ENCODE assay signal across 24 mouse cellular contexts in genomic region chr12:27780801-27781200, GRCm38 (mm10).
DNase-seq lines count a peak whose midpoint lies in the region; ATAC-seq and TF ChIP-seq lines count a peak whose summit lies in the region.
"Had no signal": no experiment of that assay in that cellular context is flagged by ENCODE, and none has a peak within 500 bp of the region (broad histone marks: within the 10 kb centered on the region; RNA-seq: fewer than 3 reads in every experiment).

No protein-coding gene starts in this region.

- no peak for TF ChIP-seq CTCF in liver, adult 2 months (IDR thresholded peaks at IDR 0.05; ENCODE audit: low read depth, low read length)
- TF ChIP-seq CTCF in liver, postnatal 0 days (IDR thresholded peaks at IDR 0.05; ENCODE audit: low read depth), result no peak

- no peak for TF ChIP-seq POLR2A in liver, adult 2 months (IDR thresholded peaks at IDR 0.05; ENCODE audit: extremely low read depth, insufficient read depth, low read length)

- H3K27me3 ChIP-seq in liver, adult 2 months (ENCODE audit: control insufficient read depth, insufficient read depth, low read length), result no peaks in the 10 kb centered on the region
- H3K27me3 ChIP-seq in liver, postnatal 0 days (ENCODE audit: insufficient read depth, low read length), result no peaks in the 10 kb centered on the region
- H3K27me3 ChIP-seq: forebrain, embryonic 13.5 days; heart, embryonic 12.5 days; heart, embryonic 15.5 days; Patski had no signal

- ATAC-seq in liver, postnatal 0 days, result no peak
- ATAC-seq: forebrain, embryonic 13.5 days; forebrain, embryonic 16.5 days; hindbrain, postnatal 0 days; inflammation-experienced regulatory T-cells, adult 6 months; intestine, embryonic 16.5 days; Patski had no signal

- no peaks in the 10 kb centered on the region for H3K79me2 ChIP-seq in liver, adult 2 months (ENCODE audit: control insufficient read depth, insufficient read depth, low read length)

- no peaks in the 10 kb centered on the region for H3K9me3 ChIP-seq in liver, postnatal 0 days (ENCODE audit: low read length)
- H3K9me3 ChIP-seq: forebrain, embryonic 10.5 days; forebrain, embryonic 13.5 days; heart, embryonic 12.5 days; heart, embryonic 15.5 days had no signal

- no peak overlapping the region for H3K9ac ChIP-seq in liver, adult 2 months (ENCODE audit: low read depth, low read length)
- H3K9ac ChIP-seq in liver, postnatal 0 days (replicated peaks), result no peak overlapping the region
- H3K9ac ChIP-seq: forebrain, embryonic 13.5 days; heart, embryonic 12.5 days; heart, embryonic 15.5 days; hindbrain, embryonic 14.5 days had no signal

- no peak for TF ChIP-seq EP300 in liver, postnatal 0 days (IDR thresholded peaks at IDR 0.05; ENCODE audit: low read depth)

- H3K27ac ChIP-seq in liver, adult 2 months (replicated peaks; ENCODE audit: insufficient read depth, low read depth, low read length), result no peak overlapping the region
- no peak overlapping the region for H3K27ac ChIP-seq in liver, postnatal 0 days (ENCODE audit: low read depth)
- H3K27ac ChIP-seq: forebrain, embryonic 10.5 days; forebrain, embryonic 13.5 days; heart, embryonic 15.5 days; hindbrain, embryonic 14.5 days; hindbrain, postnatal 0 days had no signal

- H3K36me3 ChIP-seq in liver, adult 2 months (ENCODE audit: control insufficient read depth, insufficient read depth, low read length), result no peaks in the 10 kb centered on the region
- H3K36me3 ChIP-seq in liver, postnatal 0 days (replicated peaks; ENCODE audit: insufficient read depth, low read length), result no peaks in the 10 kb centered on the region
- H3K36me3 ChIP-seq: forebrain, embryonic 10.5 days; heart, embryonic 12.5 days; heart, embryonic 15.5 days had no signal

- H3K4me2 ChIP-seq in liver, postnatal 0 days (ENCODE audit: low read depth, low read length), result no peak overlapping the region
- H3K4me2 ChIP-seq: forebrain, embryonic 13.5 days; heart, embryonic 12.5 days; heart, embryonic 15.5 days; hindbrain, embryonic 14.5 days had no signal

- no peak overlapping the region for H3K4me3 ChIP-seq in liver, adult 2 months (ENCODE audit: insufficient read depth, low read depth, low read length)
- no peak overlapping the region for H3K4me3 ChIP-seq in liver, postnatal 0 days (ENCODE audit: low read depth, low read length)
- H3K4me3 ChIP-seq: forebrain, embryonic 10.5 days; forebrain, embryonic 13.5 days; heart, embryonic 12.5 days; heart, embryonic 15.5 days had no signal

- peak; percentile 7 to 68 for DNase-seq in adrenal gland, adult (ENCODE audit: inconsistent age in 2 of 2, low spot score in 1 of 2)
- DNase-seq in adrenal gland, postnatal 4 days (ENCODE audit: low spot score in 2 of 2), result no peak
- peak; percentile 4 for DNase-seq in liver, adult 2 months (ENCODE audit: extremely low read depth, low read depth, low spot score)
- no peak for DNase-seq in liver, postnatal 0 days
- peak; percentile 4 for DNase-seq in adrenal gland, postnatal 25 days
- DNase-seq in gastrocnemius, postnatal 10 days, result no peak
- no peak for DNase-seq in lung, postnatal 4 days
- DNase-seq: cerebellum, adult 18-20 months; cerebellum, adult 9-10 months; cerebellum, postnatal 14 days; gastrocnemius, postnatal 14 days; heart, adult 11 months; heart, postnatal 14 days; heart, postnatal 4 days had no signal

- H3K4me1 ChIP-seq in liver, adult 2 months (ENCODE audit: control insufficient read depth, insufficient read depth, low read length), result no peaks in the 10 kb centered on the region
- H3K4me1 ChIP-seq in liver, postnatal 0 days (ENCODE audit: insufficient read depth), result no peaks in the 10 kb centered on the region
- H3K4me1 ChIP-seq: forebrain, embryonic 13.5 days; heart, embryonic 12.5 days; heart, embryonic 15.5 days had no signal

- WGBS in liver, adult 2 months, result 76% methylated on average over 1 of the region's 1 CpGs
- 74% methylated on average over 1 of the region's 1 CpGs for WGBS in liver, postnatal 0 days (ENCODE audit: insufficient replicate concordance)

Comparison
In these comparisons a context has a peak if more than half of its experiments do, and no peak if none do; other contexts are left out.
1. DNase-seq: peak in adrenal gland, adult (2 of 2), liver, adult 2 months (single experiment) and adrenal gland, postnatal 25 days (single experiment); none in adrenal gland, postnatal 4 days (0 of 2), liver, postnatal 0 days (single experiment), gastrocnemius, postnatal 10 days (single experiment) and lung, postnatal 4 days (0 of 2).